ENCODE assay signal across 27 mouse cellular contexts in the genomic region with DNA sequence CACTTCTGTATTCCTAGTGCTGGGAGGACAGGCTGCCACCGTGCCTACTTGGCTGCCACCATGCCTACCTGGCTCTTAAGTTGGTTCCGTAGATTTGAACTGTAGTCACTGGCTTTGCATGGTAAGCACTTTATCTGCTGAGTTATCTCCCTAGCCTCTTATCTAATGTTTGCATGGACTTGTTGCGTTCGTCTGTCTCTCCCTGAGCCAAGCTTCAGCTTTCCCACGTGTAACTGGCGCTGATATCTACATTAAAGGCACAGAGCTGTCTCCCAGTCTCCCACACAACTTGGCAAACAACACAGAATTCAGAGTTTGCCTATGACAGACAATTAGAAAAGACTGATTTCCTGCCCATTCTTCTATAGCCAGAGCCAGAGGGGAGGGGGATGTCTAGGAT. TPM values are rescaled to one million over a fixed set of nuclear protein-coding genes. Genes with fewer than 3 reads are reported as not detected.
DNase-seq lines count a peak whose midpoint lies in the region; ATAC-seq and TF ChIP-seq lines count a peak whose summit lies in the region.
"Had no signal": no experiment of that assay in that cellular context is flagged by ENCODE, and none has a peak within 500 bp of the region (broad histone marks: within the 10 kb centered on the region; RNA-seq: fewer than 3 reads in every experiment).

No protein-coding gene starts in this region.

- ATAC-seq in forebrain, postnatal 0 days: no peak
- ATAC-seq in forebrain, embryonic 16.5 days: no peak
- peak; percentile 83 for ATAC-seq in G1E (ENCODE audit: extremely low read depth, insufficient number of reproducible peaks, low FRiP score, poor library complexity, severe bottlenecking)
- ATAC-seq in liver, embryonic 16.5 days (ENCODE audit: low read depth): peak; percentile 71
- ATAC-seq in megakaryocyte-erythroid progenitor cell, adult 5-6 weeks (replicated peaks; ENCODE audit: low FRiP score, low TSS enrichment, poor library complexity, severe bottlenecking): no peak
- ATAC-seq: activated CD4-positive, CD25-positive, alpha-beta regulatory T cell, adult 4 months; hindbrain, embryonic 16.5 days; inflammation-experienced regulatory T-cells, adult 6 months; Patski had no signal

- H3K27ac ChIP-seq in forebrain, postnatal 0 days (ENCODE audit: low read depth, low read length): no peak overlapping the region
- H3K27ac ChIP-seq in forebrain, embryonic 16.5 days (ENCODE audit: low read length): no peak overlapping the region
- no peak overlapping the region for H3K27ac ChIP-seq in liver, embryonic 16.5 days (ENCODE audit: low read length)
- H3K27ac ChIP-seq: embryonic facial prominence, embryonic 13.5 days; forebrain, embryonic 12.5 days; heart, embryonic 13.5 days; hindbrain, embryonic 12.5 days had no signal

- WGBS in forebrain, postnatal 0 days: 77% methylated on average over 6 of the region's 6 CpGs
- 76% methylated on average over 6 of the region's 6 CpGs for WGBS in forebrain, embryonic 16.5 days
- WGBS in liver, embryonic 16.5 days (ENCODE audit: insufficient replicate concordance): 20% methylated on average over 6 of the region's 6 CpGs

- peak; percentile 4 for DNase-seq in forebrain, postnatal 0 days
- peak; percentile 52 for DNase-seq in layer of hippocampus, adult 9-11 months
- no peak for DNase-seq in layer of hippocampus, postnatal 10 days (ENCODE audit: low spot score in 2 of 2)
- DNase-seq in G1E (ENCODE audit: low spot score): no peak
- no peak for DNase-seq in gastrocnemius, postnatal 4 days (ENCODE audit: low spot score in 2 of 2)
- DNase-seq: adrenal gland, postnatal 25 days; B cell, adult 2 months; cerebellum, adult 18-20 months; cerebellum, adult 9-11 months; cerebellum, postnatal 36 days; gastrocnemius, postnatal 10 days; heart, postnatal 4 days had no signal

- no peaks in the 10 kb centered on the region for H3K36me3 ChIP-seq in forebrain, postnatal 0 days (ENCODE audit: insufficient read depth)
- no peaks in the 10 kb centered on the region for H3K36me3 ChIP-seq in forebrain, embryonic 16.5 days (ENCODE audit: control insufficient read depth, insufficient read depth)
- H3K36me3 ChIP-seq in G1E (replicated peaks): no peaks in the 10 kb centered on the region
- no peaks in the 10 kb centered on the region for H3K36me3 ChIP-seq in liver, embryonic 16.5 days (ENCODE audit: control insufficient read depth, insufficient read depth)
- H3K36me3 ChIP-seq: embryonic facial prominence, embryonic 13.5 days; forebrain, embryonic 12.5 days; heart, embryonic 13.5 days; hindbrain, embryonic 12.5 days had no signal

- TF ChIP-seq CTCF in forebrain, postnatal 0 days (IDR thresholded peaks at IDR 0.05; ENCODE audit: low read depth): no peak
- TF ChIP-seq CTCF in G1E (IDR thresholded peaks at IDR 0.05; ENCODE audit: low read depth, low read length): no peak

- H3K27me3 ChIP-seq in forebrain, postnatal 0 days (ENCODE audit: insufficient read depth, low read length): no peaks in the 10 kb centered on the region
- H3K27me3 ChIP-seq in forebrain, embryonic 16.5 days (replicated peaks; ENCODE audit: control insufficient read depth, insufficient read depth, low read length): no peaks in the 10 kb centered on the region
- no peaks in the 10 kb centered on the region for H3K27me3 ChIP-seq in G1E (ENCODE audit: insufficient read depth, low read length)
- no peaks in the 10 kb centered on the region for H3K27me3 ChIP-seq in liver, embryonic 16.5 days (ENCODE audit: control insufficient read depth, insufficient read depth, low read depth, low read length)
- H3K27me3 ChIP-seq: embryonic facial prominence, embryonic 13.5 days; forebrain, embryonic 12.5 days; heart, embryonic 13.5 days; hindbrain, embryonic 12.5 days; Patski had no signal

- no peaks in the 10 kb centered on the region for H3K9me3 ChIP-seq in forebrain, postnatal 0 days (ENCODE audit: low read length)
- H3K9me3 ChIP-seq in forebrain, embryonic 16.5 days (ENCODE audit: control insufficient read depth, low read length): no peaks in the 10 kb centered on the region
- H3K9me3 ChIP-seq in G1E (replicated peaks): no peaks in the 10 kb centered on the region
- H3K9me3 ChIP-seq in liver, embryonic 16.5 days (replicated peaks; ENCODE audit: control insufficient read depth, low read length): no peaks in the 10 kb centered on the region
- H3K9me3 ChIP-seq: embryonic facial prominence, embryonic 13.5 days; forebrain, embryonic 12.5 days; heart, embryonic 13.5 days; hindbrain, embryonic 12.5 days had no signal

- no peak overlapping the region for H3K9ac ChIP-seq in forebrain, postnatal 0 days
- no peak overlapping the region for H3K9ac ChIP-seq in forebrain, embryonic 16.5 days (replicated peaks; ENCODE audit: low read depth, low read length)
- no peak overlapping the region for H3K9ac ChIP-seq in liver, embryonic 16.5 days (ENCODE audit: low read depth, low read length)
- H3K9ac ChIP-seq: embryonic facial prominence, embryonic 13.5 days; forebrain, embryonic 12.5 days; heart, embryonic 13.5 days; hindbrain, embryonic 12.5 days had no signal

- H3K4me2 ChIP-seq in forebrain, postnatal 0 days (ENCODE audit: low read depth): no peak overlapping the region
- H3K4me2 ChIP-seq in forebrain, embryonic 16.5 days (ENCODE audit: low read length): no peak overlapping the region
- H3K4me2 ChIP-seq in liver, embryonic 16.5 days (ENCODE audit: low read depth, low read length): no peak overlapping the region
- H3K4me2 ChIP-seq: embryonic facial prominence, embryonic 13.5 days; forebrain, embryonic 12.5 days; heart, embryonic 13.5 days; hindbrain, embryonic 12.5 days had no signal

- no peaks in the 10 kb centered on the region for H3K4me1 ChIP-seq in forebrain, postnatal 0 days (ENCODE audit: insufficient read depth)
- H3K4me1 ChIP-seq in forebrain, embryonic 16.5 days (replicated peaks; ENCODE audit: control insufficient read depth, insufficient read depth, low read length): no peaks in the 10 kb centered on the region
- H3K4me1 ChIP-seq in G1E (ENCODE audit: insufficient read depth, low read depth, low read length): peaks cover 6% of the 10 kb centered on the region; the same call in 1 of the 2 replicates
- no peaks in the 10 kb centered on the region for H3K4me1 ChIP-seq in liver, embryonic 16.5 days (ENCODE audit: control insufficient read depth, low read depth, low read length)
- H3K4me1 ChIP-seq: embryonic facial prominence, embryonic 13.5 days; forebrain, embryonic 12.5 days; hindbrain, embryonic 12.5 days had no signal

- no peak overlapping the region for H3K4me3 ChIP-seq in forebrain, postnatal 0 days (ENCODE audit: low read depth, low read length)
- no peak overlapping the region for H3K4me3 ChIP-seq in forebrain, embryonic 16.5 days (replicated peaks; ENCODE audit: low read length)
- no peak overlapping the region for H3K4me3 ChIP-seq in G1E (ENCODE audit: low read depth, low read length)
- H3K4me3 ChIP-seq in liver, embryonic 16.5 days (ENCODE audit: low read depth, low read length): no peak overlapping the region
- H3K4me3 ChIP-seq: embryonic facial prominence, embryonic 13.5 days; forebrain, embryonic 12.5 days; heart, embryonic 13.5 days; hindbrain, embryonic 12.5 days had no signal

RNA-seq across cellular contexts. Expression of a gene that starts 43.4 kb away (rescaled TPM):
- total RNA-seq in forebrain, postnatal 0 days (2014; rRNA removed): not detected in 2 replicates
- polyA plus RNA-seq in forebrain, postnatal 0 days (2015; fragmentation: Nextera tagmentation; extraction: Ambion mirVana): 0.03 and 0.05 TPM in 2 replicates
- polyA plus RNA-seq in forebrain, embryonic 16.5 days (2015; fragmentation: Nextera tagmentation; extraction: Ambion mirVana): 0.05 and 0.06 TPM in 2 replicates
- total RNA-seq in layer of hippocampus, postnatal 10 days (2021): under 1 TPM; 0.27 to 0.38 TPM
- total RNA-seq in G1E (2014; fragmentation: Nextera tagmentation) (not detected in 2 replicates), G1E (2017) (0.17 and 0.22 TPM in 2 replicates)
- not detected in 2 replicates for polyA plus RNA-seq in G1E (2012)
- polyA plus RNA-seq in liver, embryonic 16.5 days (2015; fragmentation: Nextera tagmentation; extraction: Ambion mirVana): 1.3 and 1.9 TPM in 2 replicates
- total RNA-seq in gastrocnemius, postnatal 4 days (2021): under 1 TPM in 1 of 2 experiments, not detected in 1; 0.16 TPM
- not detected in 2 replicates for total RNA-seq in megakaryocyte-erythroid progenitor cell, adult 5-6 weeks (2014; fragmentation: Nextera tagmentation)
- total RNA-seq in megakaryocyte-erythroid progenitor cell, adult 5-6 weeks (2017): not detected in 2 replicates
- total RNA-seq: gastrocnemius, postnatal 10 days; granulocyte monocyte progenitor cell, adult 5-6 weeks; heart, adult 8-10 months had no signal
- polyA plus RNA-seq: brain, embryonic 14.5 days; embryonic facial prominence, embryonic 13.5 days; forebrain, embryonic 12.5 days; heart, embryonic 13.5 days; heart, postnatal 0 days; hindbrain, embryonic 12.5 days; hindbrain, embryonic 16.5 days had no signal

RNA-seq across cellular contexts. Expression of a gene that starts 48.6 kb away (rescaled TPM):
- total RNA-seq in forebrain, postnatal 0 days (2014; rRNA removed): 118 and 146 TPM in 2 replicates
- 186 and 197 TPM in 2 replicates for polyA plus RNA-seq in forebrain, postnatal 0 days (2015; fragmentation: Nextera tagmentation; extraction: Ambion mirVana)
- polyA plus RNA-seq in forebrain, embryonic 16.5 days (2015; fragmentation: Nextera tagmentation; extraction: Ambion mirVana): 235 and 243 TPM in 2 replicates
- 10 to 100 TPM; 81.0 to 87.1 TPM for total RNA-seq in layer of hippocampus, postnatal 10 days (2021)
- total RNA-seq in G1E (2014; fragmentation: Nextera tagmentation) (141 and 182 TPM in 2 replicates), G1E (2017) (238 and 252 TPM in 2 replicates)
- 24.6 and 32.9 TPM in 2 replicates for polyA plus RNA-seq in G1E (2012)
- 224 and 229 TPM in 2 replicates for polyA plus RNA-seq in liver, embryonic 16.5 days (2015; fragmentation: Nextera tagmentation; extraction: Ambion mirVana)
- 10 to 100 TPM; 94.0 to 97.5 TPM for total RNA-seq in gastrocnemius, postnatal 4 days (2021)
- 102 and 150 TPM in 2 replicates for total RNA-seq in megakaryocyte-erythroid progenitor cell, adult 5-6 weeks (2014; fragmentation: Nextera tagmentation)
- 117 and 156 TPM in 2 replicates for total RNA-seq in megakaryocyte-erythroid progenitor cell, adult 5-6 weeks (2017)

Comparison
In these comparisons a context has a peak if more than half of its experiments do, and no peak if none do; other contexts are left out.
1. DNase-seq: peak in forebrain, postnatal 0 days (single experiment) and layer of hippocampus, adult 9-11 months (single experiment); none in layer of hippocampus, postnatal 10 days (0 of 2), G1E (single experiment) and gastrocnemius, postnatal 4 days (0 of 2).
2. ATAC-seq: peak in G1E (single experiment) and liver, embryonic 16.5 days (single experiment); none in forebrain, postnatal 0 days (single experiment), forebrain, embryonic 16.5 days (single experiment) and megakaryocyte-erythroid progenitor cell, adult 5-6 weeks (single experiment).